Mouse (Mus musculus): ENCODE measurements around the gene Prkce.

DNA sequence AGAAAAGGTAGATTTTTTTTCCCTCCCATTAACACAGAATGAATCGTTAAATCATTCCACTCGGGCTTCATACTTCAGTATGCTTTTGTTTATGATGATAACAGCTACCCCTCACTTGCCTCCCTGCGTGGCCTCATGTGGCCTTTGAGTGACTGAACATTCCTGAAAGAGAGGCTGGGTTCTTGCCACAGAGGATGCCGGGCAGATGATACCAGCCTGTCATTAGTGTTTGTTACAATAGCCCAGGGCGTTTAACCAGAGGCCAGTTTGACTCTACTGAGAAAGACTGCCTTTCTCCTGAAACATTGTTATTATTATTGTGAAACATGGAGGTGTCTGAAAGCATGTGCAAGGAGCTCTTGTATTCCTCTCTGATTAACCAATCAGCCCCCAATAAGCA is 444.2 kb downstream of the Prkce start:
- no peak for TF ChIP-seq TAL1 (conservative IDR thresholded peaks at IDR 0.05; ENCODE audit: low read depth, low read length)
- no peak for TF ChIP-seq CTCF (IDR thresholded peaks at IDR 0.05; ENCODE audit: low read depth, low read length)
- TF ChIP-seq GATA1 (IDR thresholded peaks at IDR 0.05; ENCODE audit: borderline replicate concordance, low read length), result no peak
- TF ChIP-seq POLR2AphosphoS5 (IDR thresholded peaks at IDR 0.05; ENCODE audit: insufficient replicate concordance, low read depth, low read length), result no peak

All from G1E (cell line).